Mouse (Mus musculus): Measurements from ENCODE around the gene Hist1h4c. TPM values are rescaled to one million over a fixed set of nuclear protein-coding genes. Genes with fewer than 3 reads are reported as not detected.

Hist1h4c gene
- polyA plus RNA-seq, 1 experiment from 2014 or later, result 3.7 TPM

GRCm38 (mm10) chr13:23698996-23699395 is 742 bp upstream of the Hist1h4c start:
- peak overlapping the region; percentile 47 for H3K27ac ChIP-seq (ENCODE audit: low read length)
- H3K9ac ChIP-seq (replicated peaks; ENCODE audit: low read depth), result no peak overlapping the region
- no peaks in the 10 kb centered on the region for H3K36me3 ChIP-seq (ENCODE audit: insufficient read depth, low read length)
- no peaks in the 10 kb centered on the region for H3K4me1 ChIP-seq (ENCODE audit: insufficient read depth, low read depth, low read length)
- no peak for ATAC-seq
- no peak overlapping the region for H3K4me2 ChIP-seq (replicated peaks; ENCODE audit: low read depth, low read length)
- TF ChIP-seq EP300 (IDR thresholded peaks at IDR 0.05), result no peak
- TF ChIP-seq CTCF (IDR thresholded peaks at IDR 0.05), result no peak
- 54% methylated on average over 6 of the region's 6 CpGs for WGBS
- H3K27me3 ChIP-seq (replicated peaks; ENCODE audit: insufficient read depth, low read length), result no peaks in the 10 kb centered on the region
- H3K9me3 ChIP-seq (ENCODE audit: low read length), result no peaks in the 10 kb centered on the region
- H3K4me3 ChIP-seq (ENCODE audit: low read depth, low read length), result no peak overlapping the region
- DNase-seq (ENCODE audit: low spot score), result no peak

GRCm38 (mm10) chr13:23697491-23698299 is 559 bp downstream of the Hist1h4c start:
- Histone ChIP-seq H3K27me3 (replicated peaks; ENCODE audit: insufficient read depth, low read length) (no peaks in the 10 kb centered on the region), H3K9ac (replicated peaks; ENCODE audit: low read depth) (peak overlapping the region; percentile 43), H3K27ac (ENCODE audit: low read length) (peak overlapping the region; percentile 86), H3K4me2 (replicated peaks; ENCODE audit: low read depth, low read length) (peak overlapping the region; percentile 70), H3K9me3 (ENCODE audit: low read length) (no peaks in the 10 kb centered on the region), H3K36me3 (ENCODE audit: insufficient read depth, low read length) (no peaks in the 10 kb centered on the region), H3K4me3 (ENCODE audit: low read depth, low read length) (peak overlapping the region; percentile 40), H3K4me1 (ENCODE audit: insufficient read depth, low read depth, low read length) (no peaks in the 10 kb centered on the region)
- DNase-seq (ENCODE audit: low spot score), result peak; percentile 92
- WGBS, result under 1% methylated on average over 23 of the region's 32 CpGs
- TF ChIP-seq EP300 (IDR thresholded peaks at IDR 0.05), result peak; percentile 41; the same call in 1 of the 2 replicates
- TF ChIP-seq CTCF (IDR thresholded peaks at IDR 0.05), result peak; percentile 84
- ATAC-seq, result peak; percentile 17

- no peak for ATAC-seq
- Histone ChIP-seq H3K27me3 (replicated peaks; ENCODE audit: insufficient read depth, low read length) (no peaks in the 10 kb centered on the region), H3K4me3 (ENCODE audit: low read depth, low read length) (no peak overlapping the region), H3K4me2 (replicated peaks; ENCODE audit: low read depth, low read length) (peak overlapping the region; percentile 29), H3K4me1 (ENCODE audit: insufficient read depth, low read depth, low read length) (no peaks in the 10 kb centered on the region), H3K9ac (replicated peaks; ENCODE audit: low read depth) (no peak overlapping the region), H3K36me3 (ENCODE audit: insufficient read depth, low read length) (no peaks in the 10 kb centered on the region), H3K27ac (ENCODE audit: low read length) (peak overlapping the region; percentile 45), H3K9me3 (ENCODE audit: low read length) (no peaks in the 10 kb centered on the region)
- 42% methylated on average over 15 of the region's 15 CpGs for WGBS
- DNase-seq (ENCODE audit: low spot score), result peak; percentile 57
- TF ChIP-seq EP300 (IDR thresholded peaks at IDR 0.05) (no peak), CTCF (IDR thresholded peaks at IDR 0.05) (no peak)
Observed at GRCm38 (mm10) chr13:23696061-23696474, 2.2 kb downstream of the Hist1h4c start.

- ATAC-seq (no peak), DNase-seq (ENCODE audit: low spot score) (no peak)
- TF ChIP-seq CTCF (IDR thresholded peaks at IDR 0.05) (no peak), EP300 (IDR thresholded peaks at IDR 0.05) (no peak)
- H3K27me3 ChIP-seq (replicated peaks; ENCODE audit: insufficient read depth, low read length), result no peaks in the 10 kb centered on the region
- H3K9me3 ChIP-seq (ENCODE audit: low read length), result no peaks in the 10 kb centered on the region
- H3K27ac ChIP-seq (ENCODE audit: low read length), result peak within 1 kb of the TSS; percentile 45
- H3K9ac ChIP-seq (replicated peaks; ENCODE audit: low read depth), result no peak within 1 kb of the TSS
- H3K4me1 ChIP-seq (ENCODE audit: insufficient read depth, low read depth, low read length), result no peaks in the 10 kb centered on the region
- H3K4me3 ChIP-seq (ENCODE audit: low read depth, low read length), result no peak within 1 kb of the TSS
- peak within 1 kb of the TSS; percentile 29 for H3K4me2 ChIP-seq (replicated peaks; ENCODE audit: low read depth, low read length)
- WGBS, result 45% methylated on average over 10 of the region's 13 CpGs
- no peaks in the 10 kb centered on the region for H3K36me3 ChIP-seq (ENCODE audit: insufficient read depth, low read length)
Observed at GRCm38 (mm10) chr13:23695514-23695913, 2.7 kb downstream of the Hist1h4c start, which contains the start of gene Hist1h1t. TSS of gene Hist1h1t (plus strand) at chr13:23695814.

GRCm38 (mm10) chr13:23694956-23695355 is 3.3 kb downstream of the Hist1h4c start:
- WGBS, result 90% methylated on average over 9 of the region's 9 CpGs
- Histone ChIP-seq H3K4me2 (replicated peaks; ENCODE audit: low read depth, low read length) (no peak overlapping the region), H3K9me3 (ENCODE audit: low read length) (no peaks in the 10 kb centered on the region), H3K27ac (ENCODE audit: low read length) (no peak overlapping the region), H3K27me3 (replicated peaks; ENCODE audit: insufficient read depth, low read length) (no peaks in the 10 kb centered on the region), H3K4me1 (ENCODE audit: insufficient read depth, low read depth, low read length) (no peaks in the 10 kb centered on the region), H3K4me3 (ENCODE audit: low read depth, low read length) (no peak overlapping the region), H3K9ac (replicated peaks; ENCODE audit: low read depth) (no peak overlapping the region), H3K36me3 (ENCODE audit: insufficient read depth, low read length) (no peaks in the 10 kb centered on the region)
- ATAC-seq, result no peak
- no peak for DNase-seq (ENCODE audit: low spot score)
- TF ChIP-seq CTCF (IDR thresholded peaks at IDR 0.05) (no peak), EP300 (IDR thresholded peaks at IDR 0.05) (no peak)

- H3K9ac ChIP-seq (replicated peaks; ENCODE audit: low read depth), result no peak overlapping the region
- TF ChIP-seq EP300 (IDR thresholded peaks at IDR 0.05) (no peak), CTCF (IDR thresholded peaks at IDR 0.05) (no peak)
- H3K9me3 ChIP-seq (ENCODE audit: low read length), result no peaks in the 10 kb centered on the region
- H3K27me3 ChIP-seq (replicated peaks; ENCODE audit: insufficient read depth, low read length), result no peaks in the 10 kb centered on the region
- H3K4me3 ChIP-seq (ENCODE audit: low read depth, low read length), result no peak overlapping the region
- no peak overlapping the region for H3K27ac ChIP-seq (ENCODE audit: low read length)
- no peaks in the 10 kb centered on the region for H3K4me1 ChIP-seq (ENCODE audit: insufficient read depth, low read depth, low read length)
- H3K4me2 ChIP-seq (replicated peaks; ENCODE audit: low read depth, low read length), result no peak overlapping the region
- 77% methylated on average over 6 of the region's 6 CpGs for WGBS
- DNase-seq (ENCODE audit: low spot score) (no peak), ATAC-seq (no peak)
- H3K36me3 ChIP-seq (ENCODE audit: insufficient read depth, low read length), result no peaks in the 10 kb centered on the region
Observed at GRCm38 (mm10) chr13:23693856-23694440, 4.3 kb downstream of the Hist1h4c start.

Measured in lung, postnatal 0 days (tissue).